Mouse (Mus musculus): Measurements from ENCODE around the gene Alyref2. TPM values are rescaled to one million over a fixed set of nuclear protein-coding genes. Genes with fewer than 3 reads are reported as not detected.
"Not testable (repeated sequence)": the region's sequence is repeated elsewhere in the genome, so short reads cannot be mapped to it uniquely, and the experiment has no call there.

The Alyref2 gene
- polyA plus RNA-seq, 1 experiment from 2014 or later, result 14.9 TPM

- 43% methylated on average over 1 of the region's 1 CpGs for WGBS
- no peaks in the 10 kb centered on the region for H3K4me1 ChIP-seq
- no peak overlapping the region for H3K27ac ChIP-seq
- H3K4me2 ChIP-seq, result no peak overlapping the region
- no peaks in the 10 kb centered on the region for H3K27me3 ChIP-seq
- H3K36me3 ChIP-seq, result no peaks in the 10 kb centered on the region
- no peaks in the 10 kb centered on the region for H3K9me3 ChIP-seq
- no peak overlapping the region for H3K4me3 ChIP-seq
- H3K9ac ChIP-seq, result no peak overlapping the region
- ATAC-seq (ENCODE audit: insufficient number of reproducible peaks, insufficient read depth, low FRiP score, low TSS enrichment, low read depth), result no peak
These were observed 31.8 kb upstream of the Alyref2 start for GRCm38 (mm10) chr1:171471452-171471851.

GRCm38 (mm10) chr1:171471941-171472340, 31.3 kb upstream of the Alyref2 start:
- not testable (repeated sequence) for H3K4me2 ChIP-seq; H3K4me1 ChIP-seq; H3K27ac ChIP-seq; H3K4me3 ChIP-seq; H3K9me3 ChIP-seq; H3K36me3 ChIP-seq; ATAC-seq (ENCODE audit: insufficient number of reproducible peaks, insufficient read depth, low FRiP score, low TSS enrichment, low read depth); H3K27me3 ChIP-seq; H3K9ac ChIP-seq
- 90% methylated on average over 8 of the region's 8 CpGs for WGBS

GRCm38 (mm10) chr1:171473506-171473905, 29.8 kb upstream of the Alyref2 start:
- ATAC-seq (ENCODE audit: insufficient number of reproducible peaks, insufficient read depth, low FRiP score, low TSS enrichment, low read depth), result no peak

GRCm38 (mm10) chr1:171473920-171474640, 29.2 kb upstream of the Alyref2 start:
- no peak for ATAC-seq (ENCODE audit: insufficient number of reproducible peaks, insufficient read depth, low FRiP score, low TSS enrichment, low read depth)
- 65% methylated on average over 9 of the region's 9 CpGs for WGBS
- Histone ChIP-seq H3K4me1 (no peaks in the 10 kb centered on the region), H3K9ac (no peak overlapping the region), H3K27ac (no peak overlapping the region), H3K4me3 (no peak overlapping the region), H3K4me2 (no peak overlapping the region), H3K36me3 (no peaks in the 10 kb centered on the region), H3K27me3 (no peaks in the 10 kb centered on the region), H3K9me3 (no peaks in the 10 kb centered on the region)

More at GRCm38 (mm10) chr1:171473506-171473905, 29.8 kb upstream of the Alyref2 start:
- no peak overlapping the region for H3K4me3 ChIP-seq
- H3K9me3 ChIP-seq, result no peaks in the 10 kb centered on the region
- no peaks in the 10 kb centered on the region for H3K27me3 ChIP-seq
- no peak overlapping the region for H3K4me2 ChIP-seq
- H3K9ac ChIP-seq, result no peak overlapping the region
- H3K27ac ChIP-seq, result no peak overlapping the region
- H3K36me3 ChIP-seq, result no peaks in the 10 kb centered on the region
- H3K4me1 ChIP-seq, result no peaks in the 10 kb centered on the region
- WGBS, result 71% methylated on average over 4 of the region's 4 CpGs

DNA sequence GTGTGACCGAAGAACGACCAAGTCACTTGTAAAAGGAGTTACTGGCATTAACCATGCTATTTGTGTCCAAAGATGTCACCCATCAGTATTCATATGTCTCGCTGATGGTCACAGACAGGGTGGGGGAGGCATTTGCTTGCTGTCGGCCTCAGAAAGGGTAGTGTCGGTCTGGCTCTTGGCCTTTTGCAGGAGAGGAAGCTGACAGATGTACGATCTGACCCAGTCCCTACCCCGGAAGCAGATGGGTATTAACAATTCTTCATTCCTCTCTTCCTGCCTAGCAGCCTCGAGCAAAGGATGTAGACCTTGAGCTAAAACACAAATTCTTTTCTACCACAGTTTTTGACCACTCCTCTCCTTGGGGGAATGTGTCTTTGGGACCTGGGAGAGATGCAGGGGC, 26.2 kb upstream of the Alyref2 start:
- H3K27ac ChIP-seq, result peak overlapping the region; percentile 82
- H3K4me2 ChIP-seq, result no peak overlapping the region
- ATAC-seq (ENCODE audit: insufficient number of reproducible peaks, insufficient read depth, low FRiP score, low TSS enrichment, low read depth), result no peak
- H3K4me3 ChIP-seq, result no peak overlapping the region
- H3K4me1 ChIP-seq, result no peaks in the 10 kb centered on the region
- H3K36me3 ChIP-seq, result no peaks in the 10 kb centered on the region
- WGBS, result 71% methylated on average over 8 of the region's 8 CpGs
- H3K27me3 ChIP-seq, result no peaks in the 10 kb centered on the region
- peaks cover 5% of the 10 kb centered on the region for H3K9me3 ChIP-seq
- H3K9ac ChIP-seq, result no peak overlapping the region

GRCm38 (mm10) chr1:171477758-171478545, 25.3 kb upstream of the Alyref2 start:
- Histone ChIP-seq H3K27ac (peak overlapping the region; percentile 82), H3K4me3 (peak overlapping the region; percentile 36), H3K36me3 (no peaks in the 10 kb centered on the region), H3K27me3 (no peaks in the 10 kb centered on the region), H3K9me3 (peaks cover 10% of the 10 kb centered on the region), H3K4me2 (peak overlapping the region; percentile 50), H3K4me1 (no peaks in the 10 kb centered on the region), H3K9ac (0 out of 2 replicates have a peak overlapping the region, but pooled peaks have one; percentile 46)
- ATAC-seq (ENCODE audit: insufficient number of reproducible peaks, insufficient read depth, low FRiP score, low TSS enrichment, low read depth), result peak; percentile 81
- WGBS, result 59% methylated on average over 27 of the region's 27 CpGs

DNA sequence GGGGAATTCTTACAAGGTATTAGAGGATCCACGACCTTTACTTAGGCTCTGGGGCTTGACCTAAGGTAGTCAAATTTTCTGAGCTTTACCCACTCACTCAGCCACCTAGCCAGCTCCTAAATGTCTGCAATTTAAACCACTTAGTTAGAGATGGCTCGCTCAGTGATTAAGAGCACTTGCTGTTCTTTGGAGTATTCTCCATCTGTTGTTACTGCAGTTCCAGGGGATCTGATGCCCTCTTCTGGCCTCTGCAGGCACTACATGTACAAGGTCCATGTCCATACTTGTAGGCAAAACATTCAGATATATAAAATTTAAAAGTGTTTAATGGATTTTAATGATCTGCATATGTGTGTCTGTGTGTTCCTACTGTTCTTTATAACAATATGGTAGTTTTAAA, 24.3 kb upstream of the Alyref2 start:
- H3K27me3 ChIP-seq, result no peaks in the 10 kb centered on the region
- no peak overlapping the region for H3K27ac ChIP-seq
- WGBS, result 38% methylated on average over 2 of the region's 2 CpGs
- no peak overlapping the region for H3K4me3 ChIP-seq
- H3K4me1 ChIP-seq, result no peaks in the 10 kb centered on the region
- ATAC-seq (ENCODE audit: insufficient number of reproducible peaks, insufficient read depth, low FRiP score, low TSS enrichment, low read depth), result no peak
- peaks cover 14% of the 10 kb centered on the region for H3K9me3 ChIP-seq
- no peaks in the 10 kb centered on the region for H3K36me3 ChIP-seq
- no peak overlapping the region for H3K4me2 ChIP-seq
- no peak overlapping the region for H3K9ac ChIP-seq

DNA sequence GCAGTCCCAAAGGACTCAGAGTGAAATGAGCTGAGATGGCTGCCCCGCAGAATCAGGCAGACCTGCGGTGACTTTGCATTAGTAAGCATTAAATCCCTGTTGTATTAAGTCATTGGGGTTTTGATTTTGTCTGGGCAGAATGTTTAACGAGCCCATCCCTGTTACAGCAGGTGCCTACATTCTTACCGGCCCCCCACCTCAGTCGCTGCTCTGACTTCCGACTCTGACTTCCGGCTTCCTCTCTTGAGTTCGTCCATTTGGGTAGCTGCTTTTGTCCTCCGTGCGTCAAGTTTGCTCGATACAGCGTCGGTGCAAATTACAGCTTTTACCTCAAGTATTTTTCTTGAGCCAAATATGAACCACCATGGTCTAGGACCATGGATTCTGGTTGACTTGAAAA, 9.0 kb upstream of the Alyref2 start:
- WGBS, result 93% methylated on average over 13 of the region's 13 CpGs
- H3K4me1 ChIP-seq, result no peaks in the 10 kb centered on the region
- no peaks in the 10 kb centered on the region for H3K36me3 ChIP-seq
- H3K27ac ChIP-seq, result no peak overlapping the region
- H3K4me2 ChIP-seq, result no peak overlapping the region
- peaks cover 10% of the 10 kb centered on the region for H3K9me3 ChIP-seq
- no peak overlapping the region for H3K9ac ChIP-seq
- ATAC-seq (ENCODE audit: insufficient number of reproducible peaks, insufficient read depth, low FRiP score, low TSS enrichment, low read depth), result no peak
- no peaks in the 10 kb centered on the region for H3K27me3 ChIP-seq
- no peak overlapping the region for H3K4me3 ChIP-seq

- 86% methylated on average over 6 of the region's 6 CpGs for WGBS
- Histone ChIP-seq H3K9me3 (peaks cover 4% of the 10 kb centered on the region; the same call in 1 of the 2 replicates), H3K4me1 (no peaks in the 10 kb centered on the region), H3K27me3 (no peaks in the 10 kb centered on the region), H3K36me3 (no peaks in the 10 kb centered on the region), H3K27ac (no peak overlapping the region), H3K9ac (no peak overlapping the region), H3K4me2 (no peak overlapping the region), H3K4me3 (no peak overlapping the region)
- no peak for ATAC-seq (ENCODE audit: insufficient number of reproducible peaks, insufficient read depth, low FRiP score, low TSS enrichment, low read depth)
These were observed 7.9 kb upstream of the Alyref2 start for GRCm38 (mm10) chr1:171495371-171495770.

- H3K4me2 ChIP-seq, result no peak overlapping the region
- no peaks in the 10 kb centered on the region for H3K36me3 ChIP-seq
- no peaks in the 10 kb centered on the region for H3K27me3 ChIP-seq
- H3K9me3 ChIP-seq, result no peaks in the 10 kb centered on the region
- no peak overlapping the region for H3K9ac ChIP-seq
- peaks cover 7% of the 10 kb centered on the region; the same call in 1 of the 2 replicates for H3K4me1 ChIP-seq
- ATAC-seq (ENCODE audit: insufficient number of reproducible peaks, insufficient read depth, low FRiP score, low TSS enrichment, low read depth), result no peak
- WGBS, result 73% methylated on average over 5 of the region's 5 CpGs
- H3K27ac ChIP-seq, result no peak overlapping the region
- H3K4me3 ChIP-seq, result no peak overlapping the region
These were observed 3.4 kb upstream of the Alyref2 start for GRCm38 (mm10) chr1:171499856-171500255.

- Histone ChIP-seq H3K27me3 (no peaks in the 10 kb centered on the region), H3K36me3 (no peaks in the 10 kb centered on the region), H3K27ac (peak overlapping the region; percentile 77), H3K4me1 (peaks cover 7% of the 10 kb centered on the region; the same call in 1 of the 2 replicates), H3K4me2 (no peak overlapping the region), H3K4me3 (no peak overlapping the region), H3K9me3 (no peaks in the 10 kb centered on the region), H3K9ac (no peak overlapping the region)
- no peak for ATAC-seq (ENCODE audit: insufficient number of reproducible peaks, insufficient read depth, low FRiP score, low TSS enrichment, low read depth)
- WGBS, result 63% methylated on average over 6 of the region's 6 CpGs
These were observed 2.2 kb upstream of the Alyref2 start for GRCm38 (mm10) chr1:171501016-171501610.

All from embryonic facial prominence, embryonic 13.5 days (tissue).